Mouse (Mus musculus) liver, postnatal 0 days (tissue): ENCODE measurements around the gene Iqck.

Experiments used
- CTCF ChIP-seq: sonication (generic); IDR thresholded peaks from 2 replicates; pipeline ENCODE4 v1.5.1; 2016; ENCODE audit warnings: antibody characterized with exemption, low read depth
- EP300 ChIP-seq: IDR thresholded peaks from 2 replicates; pipeline ENCODE4 v1.6.1; 2016; ENCODE audit warnings: antibody characterized with exemption, low read depth, mild to moderate bottlenecking

GRCm38 (mm10) chr7:118889046-118889680, 33.6 kb downstream of the Iqck start:
- TF ChIP-seq CTCF (no peak), EP300 (no peak)
